Mouse (Mus musculus) spleen, postnatal 14 days (tissue): ENCODE measurements around the gene Gtf2f1.

Source experiments
- DNase-seq, 2 experiments: peaks; one replicate each; pipeline ENCODE4 v3.0.0; 2021 to 2022; ENCODE audit warnings: low spot score in 2 of 2

The Gtf2f1 gene

GRCm38 (mm10) chr17:56975391-56975790 is 35.7 kb downstream of the Gtf2f1 start:
- DNase-seq: no peak

- DNase-seq: no peak
Measured at GRCm38 (mm10) chr17:56974708-56975240, 36.3 kb downstream of the Gtf2f1 start.

GRCm38 (mm10) chr17:56973956-56974707 is 37.0 kb downstream of the Gtf2f1 start:
- DNase-seq: no peak

GRCm38 (mm10) chr17:56970081-56970480 is 41.0 kb downstream of the Gtf2f1 start:
- DNase-seq: no peak

GRCm38 (mm10) chr17:56969321-56969720 is 41.8 kb downstream of the Gtf2f1 start:
- DNase-seq: no peak

- DNase-seq: no peak
Measured at GRCm38 (mm10) chr17:56963646-56964045, 47.4 kb downstream of the Gtf2f1 start.

GRCm38 (mm10) chr17:56962642-56963405 is 48.3 kb downstream of the Gtf2f1 start:
- DNase-seq: no peak

GRCm38 (mm10) chr17:56961880-56962279 is 49.2 kb downstream of the Gtf2f1 start:
- no peak for DNase-seq

- no peak for DNase-seq
Measured at GRCm38 (mm10) chr17:56958667-56959066, 52.4 kb downstream of the Gtf2f1 start.

- DNase-seq: peak; percentile 57 to 66
Measured at GRCm38 (mm10) chr17:56957763-56958429, 53.2 kb downstream of the Gtf2f1 start.

GRCm38 (mm10) chr17:56954871-56955270 is 56.2 kb downstream of the Gtf2f1 start:
- no peak for DNase-seq
